Mouse (Mus musculus): Measurements from ENCODE around the gene Cym. TPM values are rescaled to one million over a fixed set of nuclear protein-coding genes. Genes with fewer than 3 reads are reported as not detected.

The Cym gene
- polyA plus RNA-seq, 1 experiment from 2014 or later = not detected

DNA sequence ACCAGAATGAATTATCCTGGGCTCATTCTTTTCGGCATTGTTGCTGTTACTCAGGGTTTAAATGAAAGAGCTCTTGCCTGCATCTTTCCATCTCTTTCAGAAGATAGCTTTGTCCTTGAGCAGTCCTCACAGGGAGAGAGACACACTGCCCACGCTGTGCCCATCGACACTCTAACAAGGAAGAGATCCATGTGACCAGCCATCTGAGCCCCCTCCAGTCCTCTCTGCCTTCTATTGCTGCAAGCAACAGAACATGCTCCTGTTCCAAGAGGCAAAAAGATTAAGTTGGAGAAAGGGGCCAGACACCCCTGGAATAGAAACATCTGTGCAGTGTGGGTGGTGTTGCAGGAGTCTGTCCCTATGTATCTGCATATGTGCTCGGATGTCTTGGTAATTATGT is 34.5 kb downstream of the Cym start:
- WGBS = 89% methylated on average over 4 of the region's 4 CpGs
- no peak for ATAC-seq (ENCODE audit: low FRiP score, low TSS enrichment)
- H3K4me2 ChIP-seq (replicated peaks; ENCODE audit: low read depth, low read length) = no peak overlapping the region
- no peak overlapping the region for H3K27ac ChIP-seq (ENCODE audit: low read depth, low read length)
- H3K9me3 ChIP-seq (ENCODE audit: control insufficient read depth, low read length) = no peaks in the 10 kb centered on the region
- H3K4me3 ChIP-seq (ENCODE audit: low read length) = no peak overlapping the region
- H3K4me1 ChIP-seq (ENCODE audit: control insufficient read depth, insufficient read depth, low read length) = no peaks in the 10 kb centered on the region
- no peaks in the 10 kb centered on the region for H3K36me3 ChIP-seq (ENCODE audit: control insufficient read depth, insufficient read depth, low read length)
- no peak overlapping the region for H3K9ac ChIP-seq (ENCODE audit: low read depth, low read length)
- no peaks in the 10 kb centered on the region for H3K27me3 ChIP-seq (ENCODE audit: control insufficient read depth, insufficient read depth, low read length)

DNA sequence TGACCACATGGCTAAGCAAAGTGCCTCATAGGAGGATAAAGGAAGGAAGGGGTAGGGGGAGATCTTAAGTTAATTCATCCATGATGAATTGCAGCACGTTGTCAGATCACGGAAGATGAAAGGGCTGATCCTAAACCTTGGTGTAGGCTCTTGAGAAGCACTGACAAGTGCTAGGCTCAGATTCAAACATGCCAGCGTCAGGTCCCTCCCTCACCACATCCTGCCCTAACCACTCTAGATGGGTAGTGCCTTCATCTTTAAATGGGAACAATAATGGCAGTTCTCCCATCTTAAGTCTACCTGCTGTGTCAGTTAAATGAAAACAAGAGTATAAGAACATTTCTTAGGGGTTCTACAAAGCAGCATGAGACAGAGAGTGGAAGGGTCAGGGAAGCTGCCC is 35.9 kb downstream of the Cym start:
- H3K36me3 ChIP-seq (ENCODE audit: control insufficient read depth, insufficient read depth, low read length) = no peaks in the 10 kb centered on the region
- no peaks in the 10 kb centered on the region for H3K4me1 ChIP-seq (ENCODE audit: control insufficient read depth, insufficient read depth, low read length)
- H3K27me3 ChIP-seq (ENCODE audit: control insufficient read depth, insufficient read depth, low read length) = no peaks in the 10 kb centered on the region
- no peak overlapping the region for H3K27ac ChIP-seq (ENCODE audit: low read depth, low read length)
- no peak overlapping the region for H3K4me2 ChIP-seq (replicated peaks; ENCODE audit: low read depth, low read length)
- WGBS = 74% methylated on average over 3 of the region's 3 CpGs
- no peak overlapping the region for H3K4me3 ChIP-seq (ENCODE audit: low read length)
- H3K9me3 ChIP-seq (ENCODE audit: control insufficient read depth, low read length) = no peaks in the 10 kb centered on the region
- ATAC-seq (ENCODE audit: low FRiP score, low TSS enrichment) = no peak
- H3K9ac ChIP-seq (ENCODE audit: low read depth, low read length) = no peak overlapping the region

DNA sequence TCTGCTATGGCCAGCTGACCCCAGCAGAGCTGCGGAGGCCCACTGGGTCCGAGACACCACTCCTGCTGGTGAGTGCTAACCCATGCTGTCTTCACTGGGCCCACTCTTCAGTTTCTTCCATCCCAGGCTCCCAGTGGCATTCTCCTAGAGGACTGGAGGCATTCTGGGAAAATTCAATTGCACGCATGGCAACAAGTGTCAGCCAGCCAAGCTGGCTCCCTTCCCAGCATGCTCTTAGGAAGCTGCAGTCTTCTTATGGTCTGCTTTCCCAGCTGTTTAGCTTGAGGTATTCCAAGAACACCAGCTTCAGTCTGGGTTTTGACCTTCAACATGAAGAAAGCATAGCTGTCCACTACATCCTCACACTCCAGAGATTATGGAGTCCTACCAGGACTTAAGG is 38.4 kb downstream of the Cym start:
- Histone ChIP-seq H3K4me1 (ENCODE audit: control insufficient read depth, insufficient read depth, low read length) (no peaks in the 10 kb centered on the region), H3K27ac (ENCODE audit: low read depth, low read length) (no peak overlapping the region), H3K9ac (ENCODE audit: low read depth, low read length) (no peak overlapping the region), H3K36me3 (ENCODE audit: control insufficient read depth, insufficient read depth, low read length) (no peaks in the 10 kb centered on the region), H3K4me3 (ENCODE audit: low read length) (no peak overlapping the region), H3K27me3 (ENCODE audit: control insufficient read depth, insufficient read depth, low read length) (no peaks in the 10 kb centered on the region), H3K4me2 (replicated peaks; ENCODE audit: low read depth, low read length) (no peak overlapping the region), H3K9me3 (ENCODE audit: control insufficient read depth, low read length) (no peaks in the 10 kb centered on the region)
- 76% methylated on average over 3 of the region's 3 CpGs for WGBS
- no peak for ATAC-seq (ENCODE audit: low FRiP score, low TSS enrichment)

DNA sequence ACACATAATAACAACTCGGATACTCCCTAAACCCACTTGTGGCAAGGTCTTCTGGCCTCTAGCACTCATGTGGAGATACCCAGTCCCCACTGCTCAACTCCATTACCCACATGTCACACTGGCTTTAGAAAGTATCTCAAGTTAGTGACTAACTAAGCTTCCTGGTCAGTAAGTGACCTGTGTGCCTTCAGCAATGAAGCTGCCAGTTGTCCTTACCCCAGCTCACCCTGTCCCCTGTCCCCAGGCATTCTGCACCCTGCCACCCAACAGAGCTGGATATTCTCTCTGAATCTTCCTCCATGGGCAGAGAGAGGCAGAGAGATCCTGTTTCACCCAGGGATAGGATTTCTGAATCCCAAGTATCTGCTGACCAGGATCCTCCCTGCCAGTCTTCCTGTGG is 38.8 kb downstream of the Cym start, which contains the start of gene Kcna10:
Gene Kcna10, plus strand, starts transcription at position 301 of the 400 bp plus-strand sequence.
- no peaks in the 10 kb centered on the region for H3K9me3 ChIP-seq (ENCODE audit: control insufficient read depth, low read length)
- no peaks in the 10 kb centered on the region for H3K4me1 ChIP-seq (ENCODE audit: control insufficient read depth, insufficient read depth, low read length)
- H3K36me3 ChIP-seq (ENCODE audit: control insufficient read depth, insufficient read depth, low read length) = no peaks in the 10 kb centered on the region
- WGBS = 86% methylated on average over 1 of the region's 1 CpGs
- no peak within 1 kb of the TSS for H3K9ac ChIP-seq (ENCODE audit: low read depth, low read length)
- H3K4me2 ChIP-seq (replicated peaks; ENCODE audit: low read depth, low read length) = no peak within 1 kb of the TSS
- ATAC-seq (ENCODE audit: low FRiP score, low TSS enrichment) = no peak
- H3K4me3 ChIP-seq (ENCODE audit: low read length) = no peak within 1 kb of the TSS
- H3K27me3 ChIP-seq (ENCODE audit: control insufficient read depth, insufficient read depth, low read length) = no peaks in the 10 kb centered on the region
- H3K27ac ChIP-seq (ENCODE audit: low read depth, low read length) = no peak within 1 kb of the TSS

- Histone ChIP-seq H3K4me2 (replicated peaks; ENCODE audit: low read depth, low read length) (no peak overlapping the region), H3K9me3 (ENCODE audit: control insufficient read depth, low read length) (no peaks in the 10 kb centered on the region), H3K36me3 (ENCODE audit: control insufficient read depth, insufficient read depth, low read length) (no peaks in the 10 kb centered on the region), H3K27me3 (ENCODE audit: control insufficient read depth, insufficient read depth, low read length) (no peaks in the 10 kb centered on the region), H3K4me1 (ENCODE audit: control insufficient read depth, insufficient read depth, low read length) (no peaks in the 10 kb centered on the region), H3K27ac (ENCODE audit: low read depth, low read length) (no peak overlapping the region), H3K9ac (ENCODE audit: low read depth, low read length) (no peak overlapping the region), H3K4me3 (ENCODE audit: low read length) (no peak overlapping the region)
- no peak for ATAC-seq (ENCODE audit: low FRiP score, low TSS enrichment)
- WGBS = 79% methylated on average over 2 of the region's 2 CpGs
These were observed 40.7 kb downstream of the Cym start for GRCm38 (mm10) chr3:107180860-107181259.

GRCm38 (mm10) chr3:107176501-107176900 is 45.0 kb downstream of the Cym start:
- no peak overlapping the region for H3K4me2 ChIP-seq (replicated peaks; ENCODE audit: low read depth, low read length)
- H3K9me3 ChIP-seq (ENCODE audit: control insufficient read depth, low read length) = no peaks in the 10 kb centered on the region
- no peak overlapping the region for H3K27ac ChIP-seq (ENCODE audit: low read depth, low read length)
- no peak for ATAC-seq (ENCODE audit: low FRiP score, low TSS enrichment)
- WGBS = 44% methylated on average over 9 of the region's 9 CpGs
- H3K27me3 ChIP-seq (ENCODE audit: control insufficient read depth, insufficient read depth, low read length) = no peaks in the 10 kb centered on the region
- H3K4me3 ChIP-seq (ENCODE audit: low read length) = no peak overlapping the region
- H3K9ac ChIP-seq (ENCODE audit: low read depth, low read length) = no peak overlapping the region
- no peaks in the 10 kb centered on the region for H3K4me1 ChIP-seq (ENCODE audit: control insufficient read depth, insufficient read depth, low read length)
- H3K36me3 ChIP-seq (ENCODE audit: control insufficient read depth, insufficient read depth, low read length) = no peaks in the 10 kb centered on the region

DNA sequence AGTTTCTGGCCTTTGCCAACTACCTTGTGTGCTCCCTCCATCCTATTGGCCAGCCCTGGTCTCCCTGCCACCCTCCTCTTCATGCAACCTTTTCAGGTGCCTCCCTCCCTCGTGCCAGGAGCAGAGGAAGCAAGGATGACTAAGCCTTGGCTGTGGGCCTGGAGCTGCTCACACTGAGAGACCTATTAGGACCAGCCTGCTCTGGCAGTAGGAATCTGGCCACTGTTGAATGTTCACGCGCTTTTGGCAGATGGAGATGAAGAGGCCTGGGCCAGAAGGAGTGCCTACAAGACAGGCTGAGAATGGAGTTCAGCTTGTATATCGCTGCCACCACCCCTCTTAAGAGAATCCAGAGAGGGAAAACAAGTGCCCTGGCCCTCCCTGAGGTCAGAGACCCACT is 46.0 kb downstream of the Cym start:
- no peaks in the 10 kb centered on the region for H3K9me3 ChIP-seq (ENCODE audit: control insufficient read depth, low read length)
- ATAC-seq (ENCODE audit: low FRiP score, low TSS enrichment) = no peak
- H3K4me3 ChIP-seq (ENCODE audit: low read length) = no peak overlapping the region
- no peaks in the 10 kb centered on the region for H3K36me3 ChIP-seq (ENCODE audit: control insufficient read depth, insufficient read depth, low read length)
- no peaks in the 10 kb centered on the region for H3K27me3 ChIP-seq (ENCODE audit: control insufficient read depth, insufficient read depth, low read length)
- H3K4me2 ChIP-seq (replicated peaks; ENCODE audit: low read depth, low read length) = no peak overlapping the region
- H3K9ac ChIP-seq (ENCODE audit: low read depth, low read length) = no peak overlapping the region
- 86% methylated on average over 4 of the region's 4 CpGs for WGBS
- H3K4me1 ChIP-seq (ENCODE audit: control insufficient read depth, insufficient read depth, low read length) = no peaks in the 10 kb centered on the region
- H3K27ac ChIP-seq (ENCODE audit: low read depth, low read length) = no peak overlapping the region

GRCm38 (mm10) chr3:107172556-107172955 is 49.0 kb downstream of the Cym start:
- no peak for ATAC-seq (ENCODE audit: low FRiP score, low TSS enrichment)
- no peak overlapping the region for H3K9ac ChIP-seq (ENCODE audit: low read depth, low read length)
- no peak overlapping the region for H3K27ac ChIP-seq (ENCODE audit: low read depth, low read length)
- no peak overlapping the region for H3K4me2 ChIP-seq (replicated peaks; ENCODE audit: low read depth, low read length)
- H3K36me3 ChIP-seq (ENCODE audit: control insufficient read depth, insufficient read depth, low read length) = no peaks in the 10 kb centered on the region
- H3K27me3 ChIP-seq (ENCODE audit: control insufficient read depth, insufficient read depth, low read length) = no peaks in the 10 kb centered on the region
- no peaks in the 10 kb centered on the region for H3K9me3 ChIP-seq (ENCODE audit: control insufficient read depth, low read length)
- no peaks in the 10 kb centered on the region for H3K4me1 ChIP-seq (ENCODE audit: control insufficient read depth, insufficient read depth, low read length)
- no peak overlapping the region for H3K4me3 ChIP-seq (ENCODE audit: low read length)
- WGBS = 95% methylated on average over 1 of the region's 1 CpGs

GRCm38 (mm10) chr3:107171964-107172363 is 49.6 kb downstream of the Cym start:
- no peak for ATAC-seq (ENCODE audit: low FRiP score, low TSS enrichment)
- 70% methylated on average over 3 of the region's 3 CpGs for WGBS
- Histone ChIP-seq H3K27ac (ENCODE audit: low read depth, low read length) (no peak overlapping the region), H3K4me2 (replicated peaks; ENCODE audit: low read depth, low read length) (no peak overlapping the region), H3K9ac (ENCODE audit: low read depth, low read length) (no peak overlapping the region), H3K36me3 (ENCODE audit: control insufficient read depth, insufficient read depth, low read length) (no peaks in the 10 kb centered on the region), H3K27me3 (ENCODE audit: control insufficient read depth, insufficient read depth, low read length) (no peaks in the 10 kb centered on the region), H3K4me1 (ENCODE audit: control insufficient read depth, insufficient read depth, low read length) (no peaks in the 10 kb centered on the region), H3K4me3 (ENCODE audit: low read length) (no peak overlapping the region), H3K9me3 (ENCODE audit: control insufficient read depth, low read length) (no peaks in the 10 kb centered on the region)

GRCm38 (mm10) chr3:107169552-107169951 is 52.0 kb downstream of the Cym start:
- no peaks in the 10 kb centered on the region for H3K9me3 ChIP-seq (ENCODE audit: control insufficient read depth, low read length)
- H3K27ac ChIP-seq (ENCODE audit: low read depth, low read length) = no peak overlapping the region
- no peak overlapping the region for H3K9ac ChIP-seq (ENCODE audit: low read depth, low read length)
- 83% methylated on average over 2 of the region's 2 CpGs for WGBS
- H3K4me1 ChIP-seq (ENCODE audit: control insufficient read depth, insufficient read depth, low read length) = no peaks in the 10 kb centered on the region
- no peak for ATAC-seq (ENCODE audit: low FRiP score, low TSS enrichment)
- no peaks in the 10 kb centered on the region for H3K36me3 ChIP-seq (ENCODE audit: control insufficient read depth, insufficient read depth, low read length)
- H3K4me3 ChIP-seq (ENCODE audit: low read length) = no peak overlapping the region
- no peak overlapping the region for H3K4me2 ChIP-seq (replicated peaks; ENCODE audit: low read depth, low read length)
- H3K27me3 ChIP-seq (ENCODE audit: control insufficient read depth, insufficient read depth, low read length) = no peaks in the 10 kb centered on the region

Measured in kidney, embryonic 14.5 days (tissue).